In the genomic region with DNA sequence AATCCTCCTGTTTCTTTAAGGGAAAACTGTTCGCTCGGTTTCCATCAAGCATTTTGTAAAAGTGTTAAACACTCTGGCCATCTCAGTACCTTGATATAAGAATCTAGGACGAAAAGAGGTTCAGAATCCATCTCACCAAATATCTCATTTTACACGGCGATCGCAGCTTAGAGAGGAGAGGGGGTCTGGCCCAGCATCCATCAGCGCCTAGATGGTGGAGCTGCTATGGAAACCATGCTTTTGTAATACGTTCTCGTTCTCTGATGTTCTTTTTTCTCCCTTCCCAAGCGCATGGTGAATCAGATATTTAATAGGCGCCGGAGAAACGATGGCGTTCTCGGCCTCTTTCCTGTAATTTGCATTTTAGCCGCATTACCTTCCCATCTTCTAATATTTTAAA, we compare ENCODE assay signal across 8 mouse cellular contexts. TPM values are rescaled to one million over a fixed set of nuclear protein-coding genes. Genes with fewer than 3 reads are reported as not detected.
DNase-seq lines count a peak whose midpoint lies in the region; ATAC-seq lines count a peak whose summit lies in the region.
"Had no signal": no experiment of that assay in that cellular context is flagged by ENCODE, and none has a peak within 500 bp of the region (broad histone marks: within the 10 kb centered on the region; RNA-seq: fewer than 3 reads in every experiment).

No protein-coding gene starts in this region.

- no peak overlapping the region for H3K27ac ChIP-seq in embryonic facial prominence, embryonic 15.5 days (replicated peaks)
- peak overlapping the region; percentile 87 for H3K27ac ChIP-seq in hindbrain, embryonic 16.5 days (ENCODE audit: low read depth, low read length)
- peak overlapping the region; percentile 92 for H3K27ac ChIP-seq in neural tube, embryonic 15.5 days (replicated peaks)

- H3K4me2 ChIP-seq in embryonic facial prominence, embryonic 15.5 days (replicated peaks), result peak overlapping the region; percentile 93
- H3K4me2 ChIP-seq in hindbrain, embryonic 16.5 days (ENCODE audit: low read length), result peak overlapping the region; percentile 63
- peak overlapping the region; percentile 67 for H3K4me2 ChIP-seq in neural tube, embryonic 15.5 days

- no peak for ATAC-seq in embryonic facial prominence, embryonic 15.5 days (ENCODE audit: insufficient number of reproducible peaks, low FRiP score, low TSS enrichment, low read depth)
- no peak for ATAC-seq in hindbrain, embryonic 16.5 days
- ATAC-seq in neural tube, embryonic 15.5 days (ENCODE audit: low FRiP score), result no peak
- no peak for ATAC-seq in megakaryocyte, adult 5-6 weeks (ENCODE audit: poor library complexity, severe bottlenecking)

- no peaks in the 10 kb centered on the region for H3K9me3 ChIP-seq in embryonic facial prominence, embryonic 15.5 days (replicated peaks)
- no peaks in the 10 kb centered on the region for H3K9me3 ChIP-seq in hindbrain, embryonic 16.5 days (ENCODE audit: control insufficient read depth, low read length)
- H3K9me3 ChIP-seq in neural tube, embryonic 15.5 days (replicated peaks), result no peaks in the 10 kb centered on the region

- H3K4me3 ChIP-seq in embryonic facial prominence, embryonic 15.5 days (replicated peaks), result peak overlapping the region; percentile 72
- H3K4me3 ChIP-seq in hindbrain, embryonic 16.5 days (ENCODE audit: low read length), result peak overlapping the region; percentile 85
- H3K4me3 ChIP-seq in neural tube, embryonic 15.5 days (replicated peaks), result peak overlapping the region; percentile 98

- no peak overlapping the region for H3K9ac ChIP-seq in embryonic facial prominence, embryonic 15.5 days
- peak overlapping the region; percentile 93 for H3K9ac ChIP-seq in hindbrain, embryonic 16.5 days (ENCODE audit: low read depth, low read length)
- peak overlapping the region; percentile 88 for H3K9ac ChIP-seq in neural tube, embryonic 15.5 days (replicated peaks)

- H3K36me3 ChIP-seq in embryonic facial prominence, embryonic 15.5 days, result no peaks in the 10 kb centered on the region
- H3K36me3 ChIP-seq in hindbrain, embryonic 16.5 days (ENCODE audit: control insufficient read depth, insufficient read depth, low read length), result no peaks in the 10 kb centered on the region; the same call in 1 of the 2 replicates
- H3K36me3 ChIP-seq in neural tube, embryonic 15.5 days, result peaks cover 4% of the 10 kb centered on the region

- H3K4me1 ChIP-seq in embryonic facial prominence, embryonic 15.5 days, result 0 out of 2 replicates have a peak, but pooled peaks cover 8% of the 10 kb centered on the region
- H3K4me1 ChIP-seq in hindbrain, embryonic 16.5 days (ENCODE audit: control insufficient read depth, insufficient read depth, low read depth, low read length), result peaks cover 12% of the 10 kb centered on the region
- H3K4me1 ChIP-seq in neural tube, embryonic 15.5 days, result peaks cover 18% of the 10 kb centered on the region

- peaks cover 4% of the 10 kb centered on the region for H3K27me3 ChIP-seq in embryonic facial prominence, embryonic 15.5 days
- H3K27me3 ChIP-seq in hindbrain, embryonic 16.5 days (replicated peaks; ENCODE audit: control insufficient read depth, insufficient read depth, low read length), result no peaks in the 10 kb centered on the region
- no peaks in the 10 kb centered on the region for H3K27me3 ChIP-seq in neural tube, embryonic 15.5 days (replicated peaks)

- intact Hi-C loops in left cerebral cortex, postnatal 4 days (cut with DNase I), result no loop called here
- intact Hi-C loops in left cerebral cortex, postnatal 10 days (cut with DNase I), result loop anchor here (2.0 kb wide), 1 partner anchor 15 kb away; the partner anchor contains the start of gene Lysmd2

- 15% methylated on average over 16 of the region's 16 CpGs for WGBS in embryonic facial prominence, embryonic 15.5 days
- WGBS in hindbrain, embryonic 16.5 days, result 5% methylated on average over 16 of the region's 16 CpGs
- 6% methylated on average over 16 of the region's 16 CpGs for WGBS in neural tube, embryonic 15.5 days

- DNase-seq in left cerebral cortex, postnatal 4 days, result peak; percentile 11
- DNase-seq in left cerebral cortex, postnatal 10 days (ENCODE audit: extremely low spot score in 1 of 2, low spot score in 2 of 2), result no peak
- DNase-seq in Muller cell, postnatal 12 days (ENCODE audit: inconsistent ontology term), result no peak
- DNase-seq: gastrocnemius, postnatal 14 days had no signal

RNA-seq across cellular contexts. Expression of gene Tmod2, which starts 1.2 kb away (rescaled TPM):
- 100 to 1,000 TPM; 453 to 459 TPM for total RNA-seq in left cerebral cortex, postnatal 4 days (2021)
- total RNA-seq in left cerebral cortex, postnatal 10 days (2021), result 100 to 1,000 TPM; 495 to 501 TPM
- polyA plus RNA-seq in embryonic facial prominence, embryonic 15.5 days (2015; fragmentation: Nextera tagmentation; extraction: Ambion mirVana), result 21.8 and 23.7 TPM in 2 replicates
- 291 and 339 TPM in 2 replicates for polyA plus RNA-seq in hindbrain, embryonic 16.5 days (2015; fragmentation: Nextera tagmentation; extraction: Ambion mirVana)
- polyA plus RNA-seq in neural tube, embryonic 15.5 days (2015; fragmentation: Nextera tagmentation; extraction: Ambion mirVana), result 252 and 283 TPM in 2 replicates
- not detected in 2 replicates for total RNA-seq in megakaryocyte, adult 5-6 weeks (2015)
- 0.41 TPM in 1 of 2 replicates, not detected in the other for total RNA-seq in megakaryocyte, adult 5-6 weeks (2017)

RNA-seq across cellular contexts. Expression of gene Lysmd2, which starts 15.6 kb away (rescaled TPM):
- 10 to 100 TPM; 24.4 to 26.5 TPM for total RNA-seq in left cerebral cortex, postnatal 4 days (2021)
- total RNA-seq in left cerebral cortex, postnatal 10 days (2021), result 10 to 100 TPM; 46.1 to 50.2 TPM
- 49.2 TPM in 2 replicates for polyA plus RNA-seq in embryonic facial prominence, embryonic 15.5 days (2015; fragmentation: Nextera tagmentation; extraction: Ambion mirVana)
- 34.9 and 36.3 TPM in 2 replicates for polyA plus RNA-seq in hindbrain, embryonic 16.5 days (2015; fragmentation: Nextera tagmentation; extraction: Ambion mirVana)
- polyA plus RNA-seq in neural tube, embryonic 15.5 days (2015; fragmentation: Nextera tagmentation; extraction: Ambion mirVana), result 33.8 and 39.5 TPM in 2 replicates
- 0.59 TPM in 1 of 2 replicates, not detected in the other for total RNA-seq in megakaryocyte, adult 5-6 weeks (2015)
- 0.11 TPM in 1 of 2 replicates, not detected in the other for total RNA-seq in megakaryocyte, adult 5-6 weeks (2017)

RNA-seq across cellular contexts. Expression of gene Tmod3, which starts 50.5 kb away (rescaled TPM):
- total RNA-seq in left cerebral cortex, postnatal 4 days (2021), result 10 to 100 TPM; 85.0 to 96.1 TPM
- total RNA-seq in left cerebral cortex, postnatal 10 days (2021), result 10 to 100 TPM; 59.3 to 66.2 TPM
- 131 and 144 TPM in 2 replicates for polyA plus RNA-seq in embryonic facial prominence, embryonic 15.5 days (2015; fragmentation: Nextera tagmentation; extraction: Ambion mirVana)
- 75.6 and 79.5 TPM in 2 replicates for polyA plus RNA-seq in hindbrain, embryonic 16.5 days (2015; fragmentation: Nextera tagmentation; extraction: Ambion mirVana)
- 68.1 and 77.0 TPM in 2 replicates for polyA plus RNA-seq in neural tube, embryonic 15.5 days (2015; fragmentation: Nextera tagmentation; extraction: Ambion mirVana)
- total RNA-seq in megakaryocyte, adult 5-6 weeks (2015), result 100 and 101 TPM in 2 replicates
- 102 and 121 TPM in 2 replicates for total RNA-seq in megakaryocyte, adult 5-6 weeks (2017)

Comparison
In these comparisons a context has a peak if more than half of its experiments do, and no peak if none do; other contexts are left out.
1. RNA of gene Tmod2, which starts 1.2 kb away (total RNA-seq): 495 to 501 TPM in left cerebral cortex, postnatal 10 days and 453 to 459 TPM in left cerebral cortex, postnatal 4 days; 0.41 TPM in megakaryocyte, adult 5-6 weeks; every median in the first group is over 100 times any median in the second.
2. RNA of gene Lysmd2, which starts 15.6 kb away (total RNA-seq): 46.1 to 50.2 TPM in left cerebral cortex, postnatal 10 days and 24.4 to 26.5 TPM in left cerebral cortex, postnatal 4 days; 0.11 to 0.59 TPM in megakaryocyte, adult 5-6 weeks; every median in the first group is over 10 times any median in the second.
3. Peak in every context shown above with its lines, with median percentiles within 50 percentile points of each other: H3K4me2 ChIP-seq and H3K4me3 ChIP-seq.